Mouse (Mus musculus): ENCODE measurements around the gene Atp5g1. TPM values are rescaled to one million over a fixed set of nuclear protein-coding genes. Genes with fewer than 3 reads are reported as not detected.
A peak's percentile ranks its signal among the peaks of the same experiment; 100 is the strongest.

Atp5g1 gene
- polyA plus RNA-seq, 1 experiment from 2014 or later = 435 TPM

DNA sequence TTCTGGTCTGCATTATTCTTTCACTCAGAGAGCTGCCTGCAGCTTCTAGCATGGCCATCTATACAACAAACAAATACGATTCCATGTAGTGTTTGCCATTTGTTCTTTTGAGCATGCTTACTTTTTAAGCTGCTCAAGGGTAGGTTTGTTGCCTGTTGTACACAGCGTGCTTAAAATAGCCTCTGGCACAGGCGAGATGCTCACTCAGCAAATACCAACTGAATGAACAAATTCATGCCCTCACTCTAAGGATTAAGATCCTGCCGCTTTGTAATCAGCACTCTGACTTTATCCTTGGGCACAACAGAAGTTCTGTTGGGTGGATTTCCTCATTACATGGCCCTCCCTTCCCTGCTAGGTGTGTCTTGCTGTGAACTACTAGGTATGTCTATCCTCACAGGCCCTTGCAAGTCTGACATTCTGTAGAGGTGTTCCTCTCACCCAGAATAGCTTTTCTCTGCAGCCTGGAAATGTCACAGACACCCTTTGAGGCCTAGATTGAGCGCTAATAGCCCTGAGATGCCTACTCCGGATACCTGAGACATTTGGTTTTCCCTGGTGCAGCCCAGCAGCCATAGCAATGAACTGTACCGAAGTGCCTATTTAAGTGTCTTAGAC is 17.3 kb upstream of the Atp5g1 start:
- WGBS = 45% methylated on average over 7 of the region's 7 CpGs
- H3K36me3 ChIP-seq (ENCODE audit: poor library complexity, severe bottlenecking) = no peaks in the 10 kb centered on the region
- no peak overlapping the region for H3K27ac ChIP-seq
- no peak for ATAC-seq
- H3K4me1 ChIP-seq = no peaks in the 10 kb centered on the region
- H3K9me3 ChIP-seq (replicated peaks) = 0 out of 2 replicates have a peak, but pooled peaks cover 2% of the 10 kb centered on the region
- H3K4me3 ChIP-seq = no peak overlapping the region
- H3K9ac ChIP-seq = no peak overlapping the region
- no peak overlapping the region for H3K4me2 ChIP-seq
- H3K27me3 ChIP-seq = 0 out of 2 replicates have a peak, but pooled peaks cover 22% of the 10 kb centered on the region

GRCm38 (mm10) chr11:96091073-96091472 is 15.6 kb upstream of the Atp5g1 start:
- WGBS = 70% methylated on average over 2 of the region's 2 CpGs
- H3K36me3 ChIP-seq (ENCODE audit: poor library complexity, severe bottlenecking) = no peaks in the 10 kb centered on the region
- no peak overlapping the region for H3K4me2 ChIP-seq
- ATAC-seq = no peak
- no peak overlapping the region for H3K27ac ChIP-seq
- H3K4me1 ChIP-seq = no peaks in the 10 kb centered on the region
- H3K9ac ChIP-seq = no peak overlapping the region
- 0 out of 2 replicates have a peak, but pooled peaks cover 13% of the 10 kb centered on the region for H3K27me3 ChIP-seq
- no peak overlapping the region for H3K4me3 ChIP-seq
- 0 out of 2 replicates have a peak, but pooled peaks cover 4% of the 10 kb centered on the region for H3K9me3 ChIP-seq (replicated peaks)

DNA sequence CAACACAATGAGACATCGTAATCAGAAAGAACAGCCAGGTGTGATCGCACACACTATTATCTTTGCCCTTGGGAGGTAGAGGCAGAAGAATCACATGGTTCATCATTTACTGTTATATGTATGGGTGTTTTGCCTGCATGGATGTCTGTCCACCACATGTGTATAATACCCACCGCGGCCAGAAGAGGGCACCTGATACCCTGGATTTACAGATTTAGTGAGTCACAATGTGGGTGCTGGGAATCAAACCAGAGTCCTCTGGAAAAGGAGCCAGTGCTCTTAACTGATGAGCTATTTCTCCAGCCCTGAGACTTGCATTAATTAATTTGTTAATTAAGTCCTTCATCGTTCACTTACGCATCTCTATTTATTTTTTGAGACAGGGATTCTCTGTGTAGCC is 12.5 kb upstream of the Atp5g1 start:
- H3K4me2 ChIP-seq = no peak overlapping the region
- WGBS = 89% methylated on average over 6 of the region's 6 CpGs
- no peaks in the 10 kb centered on the region for H3K4me1 ChIP-seq
- H3K27me3 ChIP-seq = 0 out of 2 replicates have a peak, but pooled peaks cover 5% of the 10 kb centered on the region
- no peak for ATAC-seq
- H3K4me3 ChIP-seq = no peak overlapping the region
- H3K27ac ChIP-seq = no peak overlapping the region
- H3K36me3 ChIP-seq (ENCODE audit: poor library complexity, severe bottlenecking) = no peaks in the 10 kb centered on the region
- 0 out of 2 replicates have a peak, but pooled peaks cover 4% of the 10 kb centered on the region for H3K9me3 ChIP-seq (replicated peaks)
- H3K9ac ChIP-seq = no peak overlapping the region

DNA sequence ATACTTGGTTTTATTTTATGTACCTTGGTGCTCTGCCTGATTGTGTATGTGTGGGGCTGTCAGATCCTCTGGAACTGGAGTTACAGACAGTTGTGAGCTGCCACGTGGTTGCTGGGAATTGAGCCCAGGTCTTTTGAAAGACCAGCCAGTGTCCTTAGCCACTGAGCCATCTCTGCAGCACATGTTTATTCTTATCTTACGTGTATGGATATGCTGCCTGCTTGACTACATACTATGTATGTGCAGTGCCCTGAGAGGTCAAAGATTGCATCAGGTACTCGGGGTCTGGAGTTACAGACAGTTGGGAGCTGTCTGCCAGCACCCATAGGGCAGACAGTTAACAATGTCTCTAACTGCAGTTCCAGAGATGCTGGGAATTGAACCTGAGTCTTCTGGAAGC is 7.2 kb upstream of the Atp5g1 start:
- no peak overlapping the region for H3K4me3 ChIP-seq
- H3K9ac ChIP-seq = no peak overlapping the region
- no peak for ATAC-seq
- peaks cover 4% of the 10 kb centered on the region; the same call in 1 of the 2 replicates for H3K27me3 ChIP-seq
- no peak overlapping the region for H3K27ac ChIP-seq
- no peaks in the 10 kb centered on the region for H3K4me1 ChIP-seq
- no peaks in the 10 kb centered on the region for H3K36me3 ChIP-seq (ENCODE audit: poor library complexity, severe bottlenecking)
- WGBS = 83% methylated on average over 3 of the region's 3 CpGs
- no peak overlapping the region for H3K4me2 ChIP-seq
- H3K9me3 ChIP-seq (replicated peaks) = 0 out of 2 replicates have a peak, but pooled peaks cover 1% of the 10 kb centered on the region

DNA sequence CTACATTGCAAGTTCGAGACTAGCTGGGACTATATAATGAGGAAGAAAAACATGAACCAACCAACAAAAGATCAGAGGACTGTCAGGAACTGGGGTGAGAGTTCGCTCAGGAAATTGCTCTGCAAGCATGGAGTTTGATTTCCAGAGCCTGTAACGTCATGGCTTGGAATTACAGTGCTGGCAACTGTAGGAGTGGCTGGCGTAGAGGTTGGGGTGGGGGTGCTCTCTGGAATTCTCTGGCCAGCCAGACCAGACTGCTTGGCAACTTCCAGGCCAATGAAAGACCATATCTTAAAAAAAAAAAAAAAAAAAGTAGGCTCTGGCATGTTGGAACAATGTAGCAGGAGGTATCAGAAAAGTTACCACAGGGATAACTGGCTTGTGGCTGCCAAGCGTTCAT is 5.3 kb upstream of the Atp5g1 start:
- Histone ChIP-seq H3K27me3 (peaks cover 4% of the 10 kb centered on the region; the same call in 1 of the 2 replicates), H3K27ac (no peak overlapping the region), H3K36me3 (ENCODE audit: poor library complexity, severe bottlenecking) (no peaks in the 10 kb centered on the region), H3K4me3 (no peak overlapping the region), H3K4me1 (peaks cover 4% of the 10 kb centered on the region; the same call in 1 of the 2 replicates), H3K9ac (no peak overlapping the region), H3K4me2 (no peak overlapping the region), H3K9me3 (replicated peaks) (no peaks in the 10 kb centered on the region)
- ATAC-seq = no peak
- WGBS = 86% methylated on average over 5 of the region's 5 CpGs

- Histone ChIP-seq H3K4me2 (peak overlapping the region; percentile 58), H3K9ac (peak overlapping the region; percentile 43), H3K9me3 (replicated peaks) (no peaks in the 10 kb centered on the region), H3K4me1 (peaks cover 21% of the 10 kb centered on the region), H3K4me3 (peak overlapping the region; percentile 35), H3K27me3 (peaks cover 4% of the 10 kb centered on the region; the same call in 1 of the 2 replicates), H3K36me3 (ENCODE audit: poor library complexity, severe bottlenecking) (peaks cover 15% of the 10 kb centered on the region), H3K27ac (peak overlapping the region; percentile 78)
- no peak for ATAC-seq
- 71% methylated on average over 13 of the region's 13 CpGs for WGBS
Observed at GRCm38 (mm10) chr11:96076221-96077105, 993 bp upstream of the Atp5g1 start.

GRCm38 (mm10) chr11:96075177-96075508 is 327 bp downstream of the Atp5g1 start:
- no peak; the same call in 1 of the 2 replicates for ATAC-seq
- WGBS = under 1% methylated on average over 15 of the region's 15 CpGs

GRCm38 (mm10) chr11:96074351-96075176 is 906 bp downstream of the Atp5g1 start:
- H3K9ac ChIP-seq = peak overlapping the region; percentile 87
- ATAC-seq = no peak
- H3K4me3 ChIP-seq = peak overlapping the region; percentile 76
- peaks cover 4% of the 10 kb centered on the region; the same call in 1 of the 2 replicates for H3K27me3 ChIP-seq
- H3K4me2 ChIP-seq = peak overlapping the region; percentile 93
- peak overlapping the region; percentile 66 for H3K27ac ChIP-seq
- H3K4me1 ChIP-seq = peaks cover 21% of the 10 kb centered on the region
- WGBS = 31% methylated on average over 17 of the region's 17 CpGs
- no peaks in the 10 kb centered on the region for H3K9me3 ChIP-seq (replicated peaks)
- peaks cover 28% of the 10 kb centered on the region for H3K36me3 ChIP-seq (ENCODE audit: poor library complexity, severe bottlenecking)

More at GRCm38 (mm10) chr11:96075177-96075508, 327 bp downstream of the Atp5g1 start:
- Histone ChIP-seq H3K27ac (peak overlapping the region; percentile 66), H3K4me3 (peak overlapping the region; percentile 76), H3K36me3 (ENCODE audit: poor library complexity, severe bottlenecking) (peaks cover 27% of the 10 kb centered on the region), H3K9me3 (replicated peaks) (no peaks in the 10 kb centered on the region), H3K27me3 (peaks cover 4% of the 10 kb centered on the region; the same call in 1 of the 2 replicates), H3K4me1 (peaks cover 21% of the 10 kb centered on the region), H3K4me2 (peak overlapping the region; percentile 93), H3K9ac (peak overlapping the region; percentile 87)

- Histone ChIP-seq H3K9ac (0 out of 2 replicates have a peak overlapping the region, but pooled peaks have one; percentile 87), H3K9me3 (replicated peaks) (no peaks in the 10 kb centered on the region), H3K27me3 (peaks cover 4% of the 10 kb centered on the region; the same call in 1 of the 2 replicates), H3K4me2 (peak overlapping the region; percentile 93), H3K4me1 (peaks cover 21% of the 10 kb centered on the region), H3K36me3 (ENCODE audit: poor library complexity, severe bottlenecking) (peaks cover 28% of the 10 kb centered on the region), H3K27ac (no peak overlapping the region), H3K4me3 (0 out of 2 replicates have a peak overlapping the region, but pooled peaks have one; percentile 76)
- no peak for ATAC-seq
- WGBS = 92% methylated on average over 9 of the region's 9 CpGs
Observed at GRCm38 (mm10) chr11:96073295-96073993, 2.0 kb downstream of the Atp5g1 start.

- Histone ChIP-seq H3K4me3 (no peak overlapping the region), H3K4me1 (peaks cover 16% of the 10 kb centered on the region), H3K36me3 (ENCODE audit: poor library complexity, severe bottlenecking) (peaks cover 28% of the 10 kb centered on the region), H3K9ac (no peak overlapping the region), H3K4me2 (no peak overlapping the region), H3K27ac (no peak overlapping the region), H3K9me3 (replicated peaks) (no peaks in the 10 kb centered on the region), H3K27me3 (no peaks in the 10 kb centered on the region)
- 100% methylated on average over 1 of the region's 1 CpGs for WGBS
- ATAC-seq = no peak
Observed at GRCm38 (mm10) chr11:96071013-96071412, 4.5 kb downstream of the Atp5g1 start.

DNA sequence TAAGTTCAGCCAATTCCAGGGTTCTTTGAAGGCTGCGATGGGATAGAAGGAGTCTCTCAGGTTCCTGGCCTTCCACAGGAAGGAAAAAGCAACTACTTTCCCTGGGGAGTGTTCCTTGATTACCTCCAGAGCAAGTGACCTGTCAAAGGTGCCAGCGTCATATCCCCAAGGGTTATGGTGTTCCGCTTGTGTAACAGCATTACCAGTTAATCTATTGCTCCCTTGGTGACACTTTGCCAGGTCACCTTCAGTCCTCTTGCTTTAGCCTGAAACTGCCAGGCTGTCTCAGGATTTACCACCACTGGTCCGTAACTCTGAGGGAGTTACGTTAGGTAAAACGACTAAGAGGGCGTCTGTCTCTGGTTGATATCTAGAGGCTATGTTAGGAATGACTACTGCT is 5.1 kb downstream of the Atp5g1 start:
- no peak overlapping the region for H3K4me2 ChIP-seq
- WGBS = 97% methylated on average over 7 of the region's 7 CpGs

More for the DNA sequence above, 5.1 kb downstream of the Atp5g1 start:
- peaks cover 28% of the 10 kb centered on the region for H3K36me3 ChIP-seq (ENCODE audit: poor library complexity, severe bottlenecking)
- no peaks in the 10 kb centered on the region for H3K27me3 ChIP-seq
- no peaks in the 10 kb centered on the region for H3K9me3 ChIP-seq (replicated peaks)
- H3K9ac ChIP-seq = no peak overlapping the region
- H3K27ac ChIP-seq = no peak overlapping the region
- ATAC-seq = no peak
- peaks cover 21% of the 10 kb centered on the region for H3K4me1 ChIP-seq
- H3K4me3 ChIP-seq = no peak overlapping the region
